Mouse (Mus musculus): Measurements from ENCODE around the gene Gpsm3.
"Not testable (repeated sequence)": the region's sequence is repeated elsewhere in the genome, so short reads cannot be mapped to it uniquely, and the experiment has no call there.

Gpsm3 gene

GRCm38 (mm10) chr17:34589681-34590101, at the start of gene Gpsm3:
Gene Gpsm3 (plus strand): TSS chr17:34589806.
- DNase-seq = no peak

GRCm38 (mm10) chr17:34543567-34543966, 46.0 kb upstream of the Gpsm3 start:
- DNase-seq = not testable (repeated sequence)

GRCm38 (mm10) chr17:34546797-34547196, 42.8 kb upstream of the Gpsm3 start:
- no peak for DNase-seq

- no peak for DNase-seq
Measured at GRCm38 (mm10) chr17:34547601-34548000, 42.0 kb upstream of the Gpsm3 start.

GRCm38 (mm10) chr17:34549156-34549555, 40.5 kb upstream of the Gpsm3 start:
- DNase-seq = no peak

GRCm38 (mm10) chr17:34549843-34550242, 39.8 kb upstream of the Gpsm3 start:
- DNase-seq = no peak

GRCm38 (mm10) chr17:34555483-34555882, 34.1 kb upstream of the Gpsm3 start:
- DNase-seq = peak; percentile 74

GRCm38 (mm10) chr17:34556406-34556805, 33.2 kb upstream of the Gpsm3 start:
- no peak for DNase-seq

- DNase-seq = no peak
Measured at GRCm38 (mm10) chr17:34557411-34557810, 32.2 kb upstream of the Gpsm3 start.

GRCm38 (mm10) chr17:34559116-34559515, 30.5 kb upstream of the Gpsm3 start:
- DNase-seq = no peak

GRCm38 (mm10) chr17:34559895-34560294, 29.7 kb upstream of the Gpsm3 start:
- no peak for DNase-seq

GRCm38 (mm10) chr17:34560438-34560837, 29.2 kb upstream of the Gpsm3 start:
- no peak for DNase-seq

GRCm38 (mm10) chr17:34561200-34561599, 28.4 kb upstream of the Gpsm3 start:
- no peak for DNase-seq

- no peak for DNase-seq
Measured at GRCm38 (mm10) chr17:34562595-34562994, 27.0 kb upstream of the Gpsm3 start.

GRCm38 (mm10) chr17:34563354-34563753, 26.3 kb upstream of the Gpsm3 start:
- no peak for DNase-seq

- DNase-seq = no peak
Measured at GRCm38 (mm10) chr17:34564003-34564421, 25.6 kb upstream of the Gpsm3 start, which contains the start of gene Notch4. Gene Notch4 (plus strand): TSS chr17:34564268.

GRCm38 (mm10) chr17:34564796-34565195, 24.8 kb upstream of the Gpsm3 start:
- DNase-seq = no peak

GRCm38 (mm10) chr17:34567311-34567710, 22.3 kb upstream of the Gpsm3 start:
- DNase-seq = no peak

- DNase-seq = no peak
Measured at GRCm38 (mm10) chr17:34568421-34568820, 21.2 kb upstream of the Gpsm3 start.

- DNase-seq = no peak
Measured at GRCm38 (mm10) chr17:34569919-34570318, 19.7 kb upstream of the Gpsm3 start.

- DNase-seq = no peak
Measured at GRCm38 (mm10) chr17:34571875-34572274, 17.7 kb upstream of the Gpsm3 start.

- no peak for DNase-seq
Measured at GRCm38 (mm10) chr17:34572361-34572760, 17.2 kb upstream of the Gpsm3 start.

GRCm38 (mm10) chr17:34576577-34576976, 13.0 kb upstream of the Gpsm3 start:
- DNase-seq = no peak

- DNase-seq = no peak
Measured at GRCm38 (mm10) chr17:34578070-34578469, 11.5 kb upstream of the Gpsm3 start.

GRCm38 (mm10) chr17:34582528-34582927, 7.1 kb upstream of the Gpsm3 start:
- DNase-seq = no peak

GRCm38 (mm10) chr17:34583397-34583796, 6.2 kb upstream of the Gpsm3 start:
- DNase-seq = no peak

Measured in right cerebral cortex, postnatal 14 days (tissue).